Mouse (Mus musculus) kidney, adult 2 months (tissue): ENCODE results near the gene Olfr974. TPM values are rescaled to one million over a fixed set of nuclear protein-coding genes. Genes with fewer than 3 reads are reported as not detected.

ENCODE experiments used
- DNase-seq: peaks from one replicate; pipeline ENCODE4 v3.0.0; 2021
- H3K27ac ChIP-seq: fragments of 200-500 bp; 2 replicates; pipeline ENCODE4 v1.5.1; 2012; ENCODE audit warnings: low read depth, low read length, control low read depth, inconsistent platforms; ENCODE audit not compliant: insufficient read depth
- H3K27me3 ChIP-seq: fragments of 200-500 bp; replicated peaks from 2 replicates; pipeline ENCODE4 v1.6.1; 2012; ENCODE audit warnings: mild to moderate bottlenecking, moderate library complexity, low read length, inconsistent platforms; ENCODE audit not compliant: control insufficient read depth, insufficient read depth
- H3K36me3 ChIP-seq: fragments of 200-500 bp; 2 replicates; pipeline ENCODE4 v1.6.1; 2012; ENCODE audit warnings: mild to moderate bottlenecking, moderate library complexity, low read length, inconsistent platforms; ENCODE audit not compliant: control insufficient read depth, insufficient read depth
- H3K4me1 ChIP-seq: fragments of 200-500 bp; 2 replicates; pipeline ENCODE4 v1.6.1; 2011; ENCODE audit warnings: low read length; ENCODE audit not compliant: control insufficient read depth, insufficient read depth
- H3K4me3 ChIP-seq: fragments of 200-500 bp; 2 replicates; pipeline ENCODE4 v1.5.1; 2011; ENCODE audit warnings: mild to moderate bottlenecking, low read depth, low read length, control low read depth; ENCODE audit not compliant: insufficient read depth
- CTCF ChIP-seq: fragments of 200-500 bp; conservative IDR thresholded peaks from 2 replicates; pipeline ENCODE4 v1.5.1; 2011; ENCODE audit warnings: low read depth, mild to moderate bottlenecking, control low read depth, low read length, moderate library complexity, mixed read lengths; ENCODE audit not compliant: insufficient read depth, insufficient read length
- POLR2A ChIP-seq: fragments of 200-500 bp; IDR thresholded peaks from one replicate; pipeline ENCODE4 v1.6.1; 2011; ENCODE audit warnings: low read depth, low read length, control low read depth
- WGBS: fragments of 180-500 bp; shearing (Covaris S2); methylation state at CpG from one replicate; pipeline ENCODE4 v1.1.7; 2018; 5-methylcytosine and 5-hydroxymethylcytosine counted together
- polyA plus RNA-seq: library from polyadenylated mRNA; depleted of rRNA; stranded (reverse); fragments of >200 nt; gene quantifications from 2 replicates; pipeline ENCODE4 v1.2.3, GENCODE M21; 2012; rRNA removed

Gene Olfr974
- polyA plus RNA-seq, 1 experiment, result not detected

DNA sequence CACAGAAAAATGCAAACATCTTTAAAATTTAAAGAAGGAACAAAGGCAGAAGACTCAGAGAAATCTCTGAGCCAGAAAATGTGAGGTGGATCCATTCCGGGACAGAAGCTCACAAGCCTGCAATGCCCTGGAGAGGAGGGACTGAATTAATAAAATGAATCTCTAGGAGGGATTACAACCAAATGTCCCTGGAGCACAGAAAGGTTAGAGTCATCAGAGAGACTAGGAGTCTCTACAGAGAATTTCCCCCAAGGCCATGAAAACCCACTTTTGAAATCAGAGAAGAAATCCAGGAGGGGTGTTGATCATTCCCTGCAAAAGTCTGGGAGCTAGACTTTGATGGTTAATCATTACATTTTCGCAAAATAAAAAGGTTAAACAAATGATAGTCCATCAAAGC lies 54.5 kb downstream of the Olfr974 start, which contains the start of gene Olfr978:
Gene Olfr978, plus strand, starts transcription at position 301 of the 400 bp plus-strand sequence.
- TF ChIP-seq CTCF (no peak), POLR2A (no peak)
- no peaks in the 10 kb centered on the region for H3K36me3 ChIP-seq
- WGBS, result 83% methylated on average over 2 of the region's 2 CpGs
- no peak within 1 kb of the TSS for H3K4me3 ChIP-seq
- H3K4me1 ChIP-seq, result no peaks in the 10 kb centered on the region
- H3K27ac ChIP-seq, result no peak within 1 kb of the TSS
- no peak for DNase-seq
- no peaks in the 10 kb centered on the region for H3K27me3 ChIP-seq

Other genes with a start within 250 kb of the Olfr974 start
- gene Olfr149, start 230.4 kb upstream of the Olfr974 start, polyA plus RNA-seq, result not detected in 2 replicates
- gene Olfr965, start 226.1 kb upstream of the Olfr974 start, polyA plus RNA-seq, result not detected in 2 replicates
- gene Olfr150, start 206.5 kb upstream of the Olfr974 start, polyA plus RNA-seq, result not detected in 2 replicates
- not detected in 2 replicates for gene Olfr967, start 191.3 kb upstream of the Olfr974 start, polyA plus RNA-seq
- not detected in 2 replicates for gene Olfr968, start 154.2 kb upstream of the Olfr974 start, polyA plus RNA-seq
- not detected in 2 replicates for gene Olfr969, start 146.6 kb upstream of the Olfr974 start, polyA plus RNA-seq
- gene Olfr970, start 128.6 kb upstream of the Olfr974 start, polyA plus RNA-seq, result not detected in 2 replicates
- not detected in 2 replicates for gene Olfr971, start 100.6 kb upstream of the Olfr974 start, polyA plus RNA-seq
- not detected in 2 replicates for gene Olfr972, start 71.1 kb upstream of the Olfr974 start, polyA plus RNA-seq
- gene Olfr229, start 30.2 kb upstream of the Olfr974 start, polyA plus RNA-seq, result not detected in 2 replicates
- gene Olfr975, start 14.5 kb downstream of the Olfr974 start, polyA plus RNA-seq, result not detected in 2 replicates
- gene Olfr976, start 23.6 kb downstream of the Olfr974 start, polyA plus RNA-seq, result not detected in 2 replicates
- not detected in 2 replicates for gene Olfr978, start 54.6 kb downstream of the Olfr974 start, polyA plus RNA-seq
- not detected in 2 replicates for gene Olfr979, start 66.0 kb downstream of the Olfr974 start, polyA plus RNA-seq
- gene Olfr980, start 72.1 kb downstream of the Olfr974 start, polyA plus RNA-seq, result not detected in 2 replicates
- gene Olfr981, start 84.0 kb downstream of the Olfr974 start, polyA plus RNA-seq, result not detected in 2 replicates
- gene Olfr982, start 136.3 kb downstream of the Olfr974 start, polyA plus RNA-seq, result not detected in 2 replicates
- not detected in 2 replicates for gene Olfr983, start 156.1 kb downstream of the Olfr974 start, polyA plus RNA-seq
- not detected in 2 replicates for gene Olfr984, start 176.7 kb downstream of the Olfr974 start, polyA plus RNA-seq
- not detected in 2 replicates for gene Olfr985, start 192.7 kb downstream of the Olfr974 start, polyA plus RNA-seq
- gene Tmem225, start 210.6 kb downstream of the Olfr974 start, polyA plus RNA-seq, result not detected in 2 replicates
- gene Olfr986, start 243.4 kb downstream of the Olfr974 start, polyA plus RNA-seq, result not detected in 2 replicates